Mouse (Mus musculus) heart, postnatal 0 days (tissue): ENCODE measurements around the gene Klri1.

ENCODE experiments used
- CTCF ChIP-seq: IDR thresholded peaks from 2 replicates; pipeline ENCODE4 v1.5.1; 2016; ENCODE audit warnings: antibody characterized with exemption, control low read depth, low read depth
- EP300 ChIP-seq: IDR thresholded peaks from 2 replicates; pipeline ENCODE4 v1.6.1; 2016; ENCODE audit warnings: antibody characterized with exemption, low read depth

GRCm38 (mm10) chr6:129717032-129717431, at the start of gene Klri1:
- TF ChIP-seq EP300 (no peak), CTCF (no peak)
